ENCODE assay signal across 8 mouse cellular contexts in the genomic region with DNA sequence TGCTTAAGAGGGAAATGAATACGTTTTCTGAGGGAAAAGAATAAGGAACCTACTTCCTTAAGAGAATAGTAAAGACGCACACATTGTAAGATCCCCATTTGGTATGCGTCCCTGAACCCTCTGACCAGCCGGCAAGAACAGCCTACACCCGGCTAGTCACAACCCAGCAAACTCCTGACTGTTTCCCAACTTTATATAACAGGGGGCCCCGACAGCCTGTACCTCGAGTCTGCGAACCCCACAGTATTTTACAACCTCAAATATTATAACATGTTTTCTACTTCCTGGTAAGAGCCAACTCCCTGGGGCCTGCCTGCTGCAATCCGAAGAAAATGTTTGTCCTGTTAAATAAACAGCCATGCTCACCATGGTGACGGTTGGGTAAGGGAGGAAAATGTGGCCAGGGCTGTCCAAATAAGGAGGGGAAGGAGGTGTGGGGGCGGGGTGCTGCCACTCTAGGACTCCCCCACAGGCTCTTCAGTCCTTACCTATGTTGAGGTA. TPM values are rescaled to one million over a fixed set of nuclear protein-coding genes. Genes with fewer than 3 reads are reported as not detected.
DNase-seq lines count a peak whose midpoint lies in the region; ATAC-seq and TF ChIP-seq lines count a peak whose summit lies in the region.

No protein-coding gene starts in this region.

- DNase-seq in frontal cortex, postnatal 36 days (ENCODE audit: low spot score in 2 of 2), result peak; percentile 25 to 27
- DNase-seq in frontal cortex, postnatal 25 days (ENCODE audit: low spot score in 2 of 2), result no peak
- DNase-seq in embryo, embryonic 11 days, result peak; percentile 63
- peak; percentile 80 for DNase-seq in lung, adult 2 months

- no peaks in the 10 kb centered on the region for H3K36me3 ChIP-seq in heart, embryonic 13.5 days
- no peaks in the 10 kb centered on the region for H3K36me3 ChIP-seq in kidney, embryonic 14.5 days (ENCODE audit: control insufficient read depth, insufficient read depth, low read length)
- no peaks in the 10 kb centered on the region for H3K36me3 ChIP-seq in neural tube, embryonic 14.5 days (ENCODE audit: control insufficient read depth, insufficient read depth, low read length)

- H3K9me3 ChIP-seq in heart, embryonic 13.5 days, result no peaks in the 10 kb centered on the region
- H3K9me3 ChIP-seq in kidney, embryonic 14.5 days (ENCODE audit: control insufficient read depth, low read length), result no peaks in the 10 kb centered on the region
- H3K9me3 ChIP-seq in neural tube, embryonic 14.5 days (ENCODE audit: control insufficient read depth, low read length), result no peaks in the 10 kb centered on the region

- 39% methylated on average over 11 of the region's 11 CpGs for WGBS in heart, embryonic 13.5 days
- WGBS in kidney, embryonic 14.5 days, result 18% methylated on average over 11 of the region's 11 CpGs
- WGBS in lung, adult 2 months, result 6% methylated on average over 11 of the region's 11 CpGs
- 31% methylated on average over 11 of the region's 11 CpGs for WGBS in neural tube, embryonic 14.5 days

- no peak for ATAC-seq in heart, embryonic 13.5 days (ENCODE audit: extremely low read depth, insufficient number of reproducible peaks, low FRiP score, low TSS enrichment)
- ATAC-seq in kidney, embryonic 14.5 days (ENCODE audit: low FRiP score, low TSS enrichment), result no peak
- ATAC-seq in neural tube, embryonic 14.5 days (ENCODE audit: low read depth), result no peak
- ATAC-seq in erythroblast, adult 5-6 weeks (replicated peaks; ENCODE audit: low FRiP score, poor library complexity, severe bottlenecking), result no peak

- H3K27me3 ChIP-seq in heart, embryonic 13.5 days (replicated peaks), result no peaks in the 10 kb centered on the region
- H3K27me3 ChIP-seq in kidney, embryonic 14.5 days (ENCODE audit: control insufficient read depth, insufficient read depth, low read length), result no peaks in the 10 kb centered on the region
- no peaks in the 10 kb centered on the region for H3K27me3 ChIP-seq in neural tube, embryonic 14.5 days (ENCODE audit: control insufficient read depth, insufficient read depth, low read length)

- peak overlapping the region; percentile 38 for H3K4me2 ChIP-seq in heart, embryonic 13.5 days
- peak overlapping the region; percentile 19; the same call in 1 of the 2 replicates for H3K4me2 ChIP-seq in kidney, embryonic 14.5 days (replicated peaks; ENCODE audit: low read depth, low read length)
- H3K4me2 ChIP-seq in neural tube, embryonic 14.5 days (ENCODE audit: low read depth, low read length), result peak overlapping the region; percentile 27; the same call in 1 of the 2 replicates

- H3K4me1 ChIP-seq in heart, embryonic 13.5 days, result peaks cover 84% of the 10 kb centered on the region
- H3K4me1 ChIP-seq in kidney, embryonic 14.5 days (ENCODE audit: control insufficient read depth, insufficient read depth, low read length), result peaks cover 63% of the 10 kb centered on the region
- peaks cover 35% of the 10 kb centered on the region for H3K4me1 ChIP-seq in lung, adult 2 months (ENCODE audit: control insufficient read depth, insufficient read depth, low read length)
- H3K4me1 ChIP-seq in neural tube, embryonic 14.5 days (ENCODE audit: control insufficient read depth, insufficient read depth, low read length), result peaks cover 20% of the 10 kb centered on the region

- TF ChIP-seq CTCF in lung, adult 2 months (IDR thresholded peaks at IDR 0.05; ENCODE audit: insufficient read depth, low read length), result no peak

- peak overlapping the region; percentile 48; the same call in 1 of the 2 replicates for H3K9ac ChIP-seq in heart, embryonic 13.5 days
- H3K9ac ChIP-seq in kidney, embryonic 14.5 days (ENCODE audit: low read depth, low read length), result no peak overlapping the region
- no peak overlapping the region for H3K9ac ChIP-seq in neural tube, embryonic 14.5 days (replicated peaks; ENCODE audit: low read depth, low read length)

- peak; percentile 8; the same call in 1 of the 2 replicates for TF ChIP-seq POLR2A in lung, adult 2 months (IDR thresholded peaks at IDR 0.05; ENCODE audit: borderline replicate concordance, extremely low read depth, low read depth, low read length)

- H3K4me3 ChIP-seq in heart, embryonic 13.5 days, result no peak overlapping the region
- no peak overlapping the region for H3K4me3 ChIP-seq in kidney, embryonic 14.5 days (ENCODE audit: low read length)
- H3K4me3 ChIP-seq in lung, adult 2 months (replicated peaks; ENCODE audit: extremely low read depth, low read depth, low read length), result peak overlapping the region; percentile 26
- H3K4me3 ChIP-seq in neural tube, embryonic 14.5 days (ENCODE audit: low read depth, low read length), result no peak overlapping the region

- peak overlapping the region; percentile 76 for H3K27ac ChIP-seq in heart, embryonic 13.5 days (replicated peaks)
- H3K27ac ChIP-seq in kidney, embryonic 14.5 days (ENCODE audit: low read depth, low read length), result peak overlapping the region; percentile 85
- H3K27ac ChIP-seq in neural tube, embryonic 14.5 days (ENCODE audit: low read depth, low read length), result peak overlapping the region; percentile 35

RNA-seq across cellular contexts. Expression of gene Per2, which starts 2.8 kb away (rescaled TPM):
- 2.7 and 3.1 TPM in 2 replicates for polyA plus RNA-seq in heart, embryonic 13.5 days (2015; fragmentation: Nextera tagmentation; extraction: Ambion mirVana)
- 2.5 and 3.6 TPM in 2 replicates for polyA plus RNA-seq in kidney, embryonic 14.5 days (2014; fragmentation: Nextera tagmentation; extraction: Ambion mirVana)
- 6.9 and 21.0 TPM in 2 replicates for polyA plus RNA-seq in lung, adult 2 months (2012; rRNA removed)
- polyA plus RNA-seq in neural tube, embryonic 14.5 days (2014; fragmentation: Nextera tagmentation; extraction: Ambion mirVana), result 3.7 and 7.5 TPM in 2 replicates
- total RNA-seq in erythroblast, adult 5-6 weeks (2015; ENCODE audit: low replicate concordance), result 1.9 and 2.7 TPM in 2 replicates
- 1.7 and 2.0 TPM in 2 replicates for total RNA-seq in erythroblast, adult 5-6 weeks (2017; ENCODE audit: low replicate concordance)

RNA-seq across cellular contexts. Expression of gene Traf3ip1, which starts 38.1 kb away (rescaled TPM):
- polyA plus RNA-seq in heart, embryonic 13.5 days (2015; fragmentation: Nextera tagmentation; extraction: Ambion mirVana), result 3.8 and 4.3 TPM in 2 replicates
- polyA plus RNA-seq in kidney, embryonic 14.5 days (2014; fragmentation: Nextera tagmentation; extraction: Ambion mirVana), result 7.6 and 7.7 TPM in 2 replicates
- polyA plus RNA-seq in lung, adult 2 months (2012; rRNA removed), result 16.1 and 20.2 TPM in 2 replicates
- 7.7 and 8.7 TPM in 2 replicates for polyA plus RNA-seq in neural tube, embryonic 14.5 days (2014; fragmentation: Nextera tagmentation; extraction: Ambion mirVana)
- 1.0 and 1.3 TPM in 2 replicates for total RNA-seq in erythroblast, adult 5-6 weeks (2015; ENCODE audit: low replicate concordance)
- total RNA-seq in erythroblast, adult 5-6 weeks (2017; ENCODE audit: low replicate concordance), result 0.51 and 2.6 TPM in 2 replicates

RNA-seq across cellular contexts. Expression of gene Hes6, which starts 42.5 kb away (rescaled TPM):
- polyA plus RNA-seq in heart, embryonic 13.5 days (2015; fragmentation: Nextera tagmentation; extraction: Ambion mirVana), result 61.5 and 70.9 TPM in 2 replicates
- polyA plus RNA-seq in kidney, embryonic 14.5 days (2014; fragmentation: Nextera tagmentation; extraction: Ambion mirVana), result 61.1 and 65.8 TPM in 2 replicates
- polyA plus RNA-seq in lung, adult 2 months (2012; rRNA removed), result 40.5 and 54.4 TPM in 2 replicates
- 100 and 101 TPM in 2 replicates for polyA plus RNA-seq in neural tube, embryonic 14.5 days (2014; fragmentation: Nextera tagmentation; extraction: Ambion mirVana)
- total RNA-seq in erythroblast, adult 5-6 weeks (2015; ENCODE audit: low replicate concordance), result 2.5 and 4.8 TPM in 2 replicates
- 4.2 and 5.0 TPM in 2 replicates for total RNA-seq in erythroblast, adult 5-6 weeks (2017; ENCODE audit: low replicate concordance)

RNA-seq across cellular contexts. Expression of gene Ilkap, which starts 57.7 kb away (rescaled TPM):
- polyA plus RNA-seq in heart, embryonic 13.5 days (2015; fragmentation: Nextera tagmentation; extraction: Ambion mirVana), result 92.0 and 107 TPM in 2 replicates
- polyA plus RNA-seq in kidney, embryonic 14.5 days (2014; fragmentation: Nextera tagmentation; extraction: Ambion mirVana), result 130 and 136 TPM in 2 replicates
- polyA plus RNA-seq in lung, adult 2 months (2012; rRNA removed), result 51.6 and 57.4 TPM in 2 replicates
- 145 and 150 TPM in 2 replicates for polyA plus RNA-seq in neural tube, embryonic 14.5 days (2014; fragmentation: Nextera tagmentation; extraction: Ambion mirVana)
- total RNA-seq in erythroblast, adult 5-6 weeks (2015; ENCODE audit: low replicate concordance), result 32.6 and 82.0 TPM in 2 replicates
- 55.6 and 70.8 TPM in 2 replicates for total RNA-seq in erythroblast, adult 5-6 weeks (2017; ENCODE audit: low replicate concordance)

Comparison
In these comparisons a context has a peak if more than half of its experiments do, and no peak if none do; other contexts are left out.
1. DNase-seq: peak in frontal cortex, postnatal 36 days (2 of 2), embryo, embryonic 11 days (single experiment) and lung, adult 2 months (single experiment); none in frontal cortex, postnatal 25 days (0 of 2).
2. H3K27ac ChIP-seq: peak in every context shown above with its lines; median percentile 85 in kidney, embryonic 14.5 days; 76 in heart, embryonic 13.5 days; 35 in neural tube, embryonic 14.5 days.
3. Peak in every context shown above with its lines, with median percentiles within 50 percentile points of each other: H3K4me2 ChIP-seq.